Mouse (Mus musculus): ENCODE results near the gene Gsk3b. TPM values are rescaled to one million over a fixed set of nuclear protein-coding genes. Genes with fewer than 3 reads are reported as not detected.

Gene Gsk3b
- 4.5 and 4.6 TPM in 2 replicates for polyA plus RNA-seq (2012; rRNA removed)

GRCm38 (mm10) chr16:38088629-38089446 is at the start of gene Gsk3b:
TSS of gene Gsk3b (plus strand) at chr16:38089001.

GRCm38 (mm10) chr16:38294685-38295348 is 206.0 kb downstream of the Gsk3b start, which contains the start of gene Nr1i2:
TSS of gene Nr1i2 (minus strand) at chr16:38294824.

Other genes with a start within 250 kb of the Gsk3b start
- gene Gm36028, start 227.9 kb upstream of the Gsk3b start, polyA plus RNA-seq (2012; rRNA removed) = not detected in 2 replicates
- gene Lrrc58, start 220.6 kb upstream of the Gsk3b start, polyA plus RNA-seq (2012; rRNA removed) = 3.0 and 3.5 TPM in 2 replicates
- 0.02 TPM in 1 of 2 replicates, not detected in the other for gene Gpr156, start 172.5 kb upstream of the Gsk3b start, polyA plus RNA-seq (2012; rRNA removed)
- gene Nr1i2, start 205.8 kb downstream of the Gsk3b start, polyA plus RNA-seq (2012; rRNA removed) = 5.1 and 6.8 TPM in 2 replicates

Data from stomach, adult 2 months (tissue).